Mouse (Mus musculus): ENCODE measurements around the gene Cd72. TPM values are rescaled to one million over a fixed set of nuclear protein-coding genes. Genes with fewer than 3 reads are reported as not detected.
"Not testable (repeated sequence)": the region's sequence is repeated elsewhere in the genome, so short reads cannot be mapped to it uniquely, and the experiment has no call there.

Cd72 gene
- polyA plus RNA-seq, 1 experiment = 11.4 TPM

DNA sequence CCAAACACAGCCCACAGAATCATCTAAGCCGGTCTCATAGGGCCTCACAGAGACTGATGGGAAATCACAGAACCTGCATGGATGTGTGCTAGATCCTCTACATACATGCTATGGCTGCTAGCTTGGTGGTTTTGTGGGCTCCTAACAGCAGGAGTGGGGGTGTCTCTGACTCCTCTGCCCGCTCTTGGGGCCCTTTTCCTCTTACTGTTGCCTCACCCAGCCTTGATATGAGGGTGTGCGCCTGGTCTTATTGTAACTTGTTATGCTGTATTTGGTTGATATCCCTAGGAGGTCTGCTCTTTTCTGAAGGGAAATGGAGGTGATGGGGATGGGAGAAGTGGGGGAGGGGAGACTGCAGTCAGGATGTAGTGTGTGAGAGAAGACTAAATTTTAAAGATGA lies 35.2 kb upstream of the Cd72 start:
- Histone ChIP-seq H3K4me1 (ENCODE audit: control insufficient read depth, insufficient read depth, insufficient read length, low read length) (peaks cover 3% of the 10 kb centered on the region; the same call in 1 of the 2 replicates), H3K27me3 (ENCODE audit: control insufficient read depth, insufficient read depth, low read length) (no peaks in the 10 kb centered on the region), H3K36me3 (ENCODE audit: control insufficient read depth, insufficient read depth, low read length) (no peaks in the 10 kb centered on the region), H3K27ac (ENCODE audit: insufficient read depth, low read depth, low read length) (no peak overlapping the region), H3K4me3 (ENCODE audit: low read depth, low read length) (no peak overlapping the region)
- TF ChIP-seq POLR2A (IDR thresholded peaks at IDR 0.05; ENCODE audit: low read depth, low read length) = no peak
- TF ChIP-seq CTCF (IDR thresholded peaks at IDR 0.05; ENCODE audit: extremely low read depth, insufficient read length, insufficient replicate concordance, low read depth, low read length) = no peak
- WGBS = 94% methylated on average over 3 of the region's 3 CpGs

DNA sequence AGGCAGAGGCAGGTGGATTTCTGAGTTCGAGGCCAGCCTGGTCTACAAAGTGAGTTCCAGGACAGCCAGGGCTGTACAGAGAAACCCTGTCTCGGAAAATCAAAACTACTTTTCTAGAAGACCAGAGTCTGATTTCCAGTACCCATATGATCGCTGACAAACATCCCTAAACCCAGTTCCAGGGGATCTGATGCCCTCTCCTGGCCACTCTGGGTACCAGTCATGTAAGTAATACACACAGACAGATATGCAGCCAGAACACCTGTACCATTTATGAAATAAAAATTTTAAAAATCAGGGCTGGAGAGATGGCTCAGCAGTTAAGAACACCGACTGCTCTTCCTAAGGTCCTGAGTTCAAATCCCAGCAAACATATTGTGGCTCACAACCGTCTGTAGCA lies 31.2 kb upstream of the Cd72 start:
- H3K4me3 ChIP-seq (ENCODE audit: low read depth, low read length); H3K36me3 ChIP-seq (ENCODE audit: control insufficient read depth, insufficient read depth, low read length); H3K27ac ChIP-seq (ENCODE audit: insufficient read depth, low read depth, low read length); H3K27me3 ChIP-seq (ENCODE audit: control insufficient read depth, insufficient read depth, low read length): not testable (repeated sequence)
- H3K4me1 ChIP-seq (ENCODE audit: control insufficient read depth, insufficient read depth, insufficient read length, low read length) = peaks cover 15% of the 10 kb centered on the region
- WGBS = 97% methylated on average over 5 of the region's 5 CpGs

GRCm38 (mm10) chr4:43483535-43484091 lies 29.2 kb upstream of the Cd72 start, which contains the start of gene Sit1:
Gene Sit1, minus strand, starts transcription at chr4:43483734.
- H3K4me3 ChIP-seq (ENCODE audit: low read depth, low read length) = peak within 1 kb of the TSS; percentile 50
- no peaks in the 10 kb centered on the region for H3K36me3 ChIP-seq (ENCODE audit: control insufficient read depth, insufficient read depth, low read length)
- H3K27ac ChIP-seq (ENCODE audit: insufficient read depth, low read depth, low read length) = no peak within 1 kb of the TSS
- 67% methylated on average over 12 of the region's 12 CpGs for WGBS
- H3K27me3 ChIP-seq (ENCODE audit: control insufficient read depth, insufficient read depth, low read length) = no peaks in the 10 kb centered on the region
- peaks cover 13% of the 10 kb centered on the region for H3K4me1 ChIP-seq (ENCODE audit: control insufficient read depth, insufficient read depth, insufficient read length, low read length)
- TF ChIP-seq POLR2A (IDR thresholded peaks at IDR 0.05; ENCODE audit: low read depth, low read length) (no peak), CTCF (IDR thresholded peaks at IDR 0.05; ENCODE audit: extremely low read depth, insufficient read length, insufficient replicate concordance, low read depth, low read length) (no peak)

DNA sequence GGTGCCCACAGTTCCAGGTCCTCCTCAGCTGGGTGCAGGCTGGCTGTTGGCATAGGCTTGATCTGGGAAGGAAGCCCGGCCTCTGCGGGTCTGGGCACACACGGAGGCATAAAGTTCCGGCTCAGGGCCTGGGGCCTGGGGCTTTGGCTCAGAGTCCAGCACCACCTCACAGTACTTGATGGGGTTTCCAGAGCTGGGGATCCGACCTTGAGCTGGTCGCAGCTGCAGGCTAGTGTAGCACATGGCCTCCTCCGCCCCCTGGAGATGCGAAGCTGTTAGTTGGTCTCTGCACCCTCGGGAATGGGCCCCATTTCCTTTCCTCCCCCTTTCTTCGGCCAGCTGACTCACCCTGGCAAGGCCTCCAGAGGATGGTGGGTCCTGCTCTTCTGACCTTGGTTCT lies 28.2 kb upstream of the Cd72 start:
- no peak overlapping the region for H3K27ac ChIP-seq (ENCODE audit: insufficient read depth, low read depth, low read length)
- peak overlapping the region; percentile 50 for H3K4me3 ChIP-seq (ENCODE audit: low read depth, low read length)
- no peaks in the 10 kb centered on the region for H3K36me3 ChIP-seq (ENCODE audit: control insufficient read depth, insufficient read depth, low read length)
- peaks cover 18% of the 10 kb centered on the region for H3K4me1 ChIP-seq (ENCODE audit: control insufficient read depth, insufficient read depth, insufficient read length, low read length)
- no peak for TF ChIP-seq POLR2A (IDR thresholded peaks at IDR 0.05; ENCODE audit: low read depth, low read length)
- no peak for TF ChIP-seq CTCF (IDR thresholded peaks at IDR 0.05; ENCODE audit: extremely low read depth, insufficient read length, insufficient replicate concordance, low read depth, low read length)
- 74% methylated on average over 10 of the region's 10 CpGs for WGBS
- H3K27me3 ChIP-seq (ENCODE audit: control insufficient read depth, insufficient read depth, low read length) = no peaks in the 10 kb centered on the region

DNA sequence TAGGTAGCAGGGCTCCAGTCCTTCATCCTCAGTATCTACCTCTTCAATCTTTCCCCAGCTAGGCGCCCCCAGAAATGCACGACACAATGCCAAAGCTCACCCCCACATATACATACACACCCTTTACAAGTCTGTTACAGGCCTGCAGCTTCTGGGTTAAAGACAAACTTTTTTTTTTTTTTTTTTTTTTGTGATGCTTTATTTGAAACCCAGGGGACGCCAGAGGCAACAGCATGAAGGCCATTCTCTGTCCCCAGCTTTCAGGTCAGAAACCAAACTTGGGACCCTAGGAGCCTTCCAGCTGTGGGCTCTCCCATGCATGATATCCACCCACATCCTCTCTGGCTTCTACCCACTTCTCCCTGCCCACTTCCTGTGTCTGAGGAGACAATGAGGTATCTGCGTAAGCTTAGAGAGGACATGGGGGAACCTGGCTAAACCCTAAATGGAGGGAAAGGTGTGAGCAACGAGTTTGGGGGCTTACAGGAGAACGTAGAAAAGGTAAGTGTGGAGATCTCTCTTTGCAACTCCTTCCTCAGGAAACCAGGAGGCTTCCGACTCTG lies 27.5 kb upstream of the Cd72 start:
- H3K27me3 ChIP-seq (ENCODE audit: control insufficient read depth, insufficient read depth, low read length) = no peaks in the 10 kb centered on the region

DNA sequence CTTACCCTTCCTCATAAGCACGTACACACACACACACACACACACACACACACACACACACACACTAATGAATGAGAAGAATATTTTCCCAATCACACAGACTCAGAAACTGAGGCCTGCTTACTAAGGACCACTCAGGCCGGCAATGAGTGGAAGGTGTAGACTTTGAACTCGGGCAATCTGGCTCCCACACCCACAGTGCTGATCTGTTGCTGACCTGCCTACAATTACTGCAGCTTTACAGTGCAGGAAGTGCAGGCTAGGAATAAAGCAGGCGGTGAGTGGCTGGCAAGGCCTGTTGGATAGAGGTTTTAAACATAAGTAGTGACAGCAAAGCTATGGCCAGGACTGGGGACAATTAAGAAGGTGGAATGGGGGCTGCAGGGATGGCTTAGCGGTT lies 26.6 kb upstream of the Cd72 start:
- TF ChIP-seq CTCF (IDR thresholded peaks at IDR 0.05; ENCODE audit: extremely low read depth, insufficient read length, insufficient replicate concordance, low read depth, low read length) (no peak), POLR2A (IDR thresholded peaks at IDR 0.05; ENCODE audit: low read depth, low read length) (no peak)
- no peaks in the 10 kb centered on the region for H3K36me3 ChIP-seq (ENCODE audit: control insufficient read depth, insufficient read depth, low read length)
- H3K4me1 ChIP-seq (ENCODE audit: control insufficient read depth, insufficient read depth, insufficient read length, low read length) = peaks cover 20% of the 10 kb centered on the region
- peak overlapping the region; percentile 72 for H3K27ac ChIP-seq (ENCODE audit: insufficient read depth, low read depth, low read length)
- 24% methylated on average over 5 of the region's 5 CpGs for WGBS
- H3K4me3 ChIP-seq (ENCODE audit: low read depth, low read length) = no peak overlapping the region
- no peaks in the 10 kb centered on the region for H3K27me3 ChIP-seq (ENCODE audit: control insufficient read depth, insufficient read depth, low read length)

More for the DNA sequence above, 27.5 kb upstream of the Cd72 start:
- TF ChIP-seq POLR2A (IDR thresholded peaks at IDR 0.05; ENCODE audit: low read depth, low read length) = no peak
- TF ChIP-seq CTCF (IDR thresholded peaks at IDR 0.05; ENCODE audit: extremely low read depth, insufficient read length, insufficient replicate concordance, low read depth, low read length) = no peak
- no peak overlapping the region; the same call in 1 of the 2 replicates for H3K27ac ChIP-seq (ENCODE audit: insufficient read depth, low read depth, low read length)
- no peaks in the 10 kb centered on the region for H3K36me3 ChIP-seq (ENCODE audit: control insufficient read depth, insufficient read depth, low read length)
- peaks cover 18% of the 10 kb centered on the region for H3K4me1 ChIP-seq (ENCODE audit: control insufficient read depth, insufficient read depth, insufficient read length, low read length)
- WGBS = 79% methylated on average over 7 of the region's 7 CpGs
- H3K4me3 ChIP-seq (ENCODE audit: low read depth, low read length) = peak overlapping the region; percentile 50

- 65% methylated on average over 24 of the region's 24 CpGs for WGBS
- H3K27me3 ChIP-seq (ENCODE audit: control insufficient read depth, insufficient read depth, low read length) = no peaks in the 10 kb centered on the region
- H3K36me3 ChIP-seq (ENCODE audit: control insufficient read depth, insufficient read depth, low read length) = no peaks in the 10 kb centered on the region
- H3K4me3 ChIP-seq (ENCODE audit: low read depth, low read length) = peak overlapping the region; percentile 34; the same call in 1 of the 2 replicates
- H3K4me1 ChIP-seq (ENCODE audit: control insufficient read depth, insufficient read depth, insufficient read length, low read length) = peaks cover 20% of the 10 kb centered on the region
- peak overlapping the region; percentile 58; the same call in 1 of the 2 replicates for H3K27ac ChIP-seq (ENCODE audit: insufficient read depth, low read depth, low read length)
- TF ChIP-seq CTCF (IDR thresholded peaks at IDR 0.05; ENCODE audit: extremely low read depth, insufficient read length, insufficient replicate concordance, low read depth, low read length) (peak; percentile 57; the same call in 1 of the 2 replicates), POLR2A (IDR thresholded peaks at IDR 0.05; ENCODE audit: low read depth, low read length) (no peak)
Measured at GRCm38 (mm10) chr4:43478906-43479832, 24.7 kb upstream of the Cd72 start.
